Mouse (Mus musculus) heart, adult 9 months (tissue): ENCODE data around the gene Gpsm3.

Source experiments
- DNase-seq, 2 experiments: peaks; one replicate each; pipeline ENCODE4 v3.0.0; 2022; ENCODE audit warnings: low spot score in 2 of 2

The Gpsm3 gene

GRCm38 (mm10) chr17:34603375-34604060, 13.9 kb downstream of the Gpsm3 start, which contains the start of gene Rnf5:
Gene Rnf5, minus strand, starts transcription at chr17:34603690.
- peak; percentile 100 for DNase-seq

GRCm38 (mm10) chr17:34604061-34604508, 14.5 kb downstream of the Gpsm3 start, which contains the start of gene Agpat1:
Gene Agpat1, plus strand, starts transcription at chr17:34604262.
- peak; percentile 99 for DNase-seq

GRCm38 (mm10) chr17:34604511-34605237, 15.1 kb downstream of the Gpsm3 start:
- DNase-seq, result no peak

GRCm38 (mm10) chr17:34605609-34606008, 16.0 kb downstream of the Gpsm3 start:
- DNase-seq, result peak; percentile 97

- DNase-seq, result no peak
These were observed 16.8 kb downstream of the Gpsm3 start for GRCm38 (mm10) chr17:34606186-34607039.

- no peak for DNase-seq
These were observed 18.4 kb downstream of the Gpsm3 start for GRCm38 (mm10) chr17:34607997-34608396.

GRCm38 (mm10) chr17:34611050-34611449, 21.4 kb downstream of the Gpsm3 start:
- DNase-seq, result no peak

- no peak for DNase-seq
These were observed 23.5 kb downstream of the Gpsm3 start for GRCm38 (mm10) chr17:34613054-34613645.

GRCm38 (mm10) chr17:34613830-34614229, 24.2 kb downstream of the Gpsm3 start:
- no peak for DNase-seq

GRCm38 (mm10) chr17:34615871-34616270, 26.3 kb downstream of the Gpsm3 start, which contains the start of gene Egfl8:
Gene Egfl8, minus strand, starts transcription at chr17:34615971.
- no peak for DNase-seq

- DNase-seq, result peak in 1 of 2 experiments; percentile 64
These were observed 29.4 kb downstream of the Gpsm3 start for GRCm38 (mm10) chr17:34618999-34619398.

GRCm38 (mm10) chr17:34621006-34621405, 31.4 kb downstream of the Gpsm3 start:
- no peak for DNase-seq

GRCm38 (mm10) chr17:34623161-34623560, 33.6 kb downstream of the Gpsm3 start:
- no peak for DNase-seq

GRCm38 (mm10) chr17:34624981-34625380, 35.4 kb downstream of the Gpsm3 start:
- no peak for DNase-seq

GRCm38 (mm10) chr17:34626062-34626772, 36.6 kb downstream of the Gpsm3 start:
- no peak for DNase-seq

GRCm38 (mm10) chr17:34626773-34627092, 37.1 kb downstream of the Gpsm3 start:
- DNase-seq, result no peak

GRCm38 (mm10) chr17:34627093-34627942, 37.7 kb downstream of the Gpsm3 start:
- peak; percentile 89 to 90 for DNase-seq

GRCm38 (mm10) chr17:34627943-34628643, 38.5 kb downstream of the Gpsm3 start, which contains the start of gene Ppt2:
Gene Ppt2, minus strand, starts transcription at chr17:34628510.
- DNase-seq, result peak in 1 of 2 experiments; percentile 54

- no peak for DNase-seq
These were observed 39.0 kb downstream of the Gpsm3 start for GRCm38 (mm10) chr17:34628644-34628967.
